Mouse (Mus musculus) heart, embryonic 12.5 days (tissue): Measurements from ENCODE around the gene Xrcc5. TPM values are rescaled to one million over a fixed set of nuclear protein-coding genes. Genes with fewer than 3 reads are reported as not detected.

ENCODE experiments used
- ATAC-seq: fragments of 200-750 bp; cut with Nextera tagmentation; 2 replicates; pipeline ENCODE4 v1.8.0; 2017; ENCODE audit warnings: moderate TSS enrichment, moderate library complexity; ENCODE audit not compliant: insufficient number of reproducible peaks, low FRiP score
- H3K27ac ChIP-seq: fragments of 300-500 bp; sonication (generic); 2 replicates; pipeline ENCODE4 v1.5.1; 2016; ENCODE audit warnings: mild to moderate bottlenecking, moderate library complexity; ENCODE audit not compliant: poor library complexity, severe bottlenecking
- H3K27me3 ChIP-seq: fragments of 300-500 bp; sonication (generic); replicated peaks from 2 replicates; pipeline ENCODE4 v1.6.1; 2016; ENCODE audit warnings: mild to moderate bottlenecking, moderate library complexity
- H3K36me3 ChIP-seq: fragments of 300-500 bp; sonication (generic); 2 replicates; pipeline ENCODE4 v1.6.1; 2016; ENCODE audit warnings: mild to moderate bottlenecking, moderate library complexity
- H3K4me1 ChIP-seq: fragments of 300-500 bp; sonication (generic); replicated peaks from 2 replicates; pipeline ENCODE4 v1.6.1; 2016; ENCODE audit warnings: mild to moderate bottlenecking
- H3K4me2 ChIP-seq: fragments of 300-500 bp; sonication (generic); 2 replicates; pipeline ENCODE4 v1.6.1; 2016; ENCODE audit warnings: mild to moderate bottlenecking, moderate library complexity
- H3K4me3 ChIP-seq: fragments of 300-500 bp; sonication (generic); 2 replicates; pipeline ENCODE4 v1.5.1; 2016; ENCODE audit warnings: mild to moderate bottlenecking
- H3K9ac ChIP-seq: fragments of 300-500 bp; sonication (generic); 2 replicates; pipeline ENCODE4 v1.6.1; 2016; ENCODE audit warnings: mild to moderate bottlenecking, moderate library complexity
- H3K9me3 ChIP-seq: fragments of 300-500 bp; sonication (generic); replicated peaks from 2 replicates; pipeline ENCODE4 v1.6.1; 2016; ENCODE audit warnings: mild to moderate bottlenecking, moderate library complexity
- WGBS: fragments of 180-500 bp; shearing (Covaris S2); methylation state at CpG from one replicate; pipeline ENCODE4 v1.1.7; 2016; 5-methylcytosine and 5-hydroxymethylcytosine counted together
- polyA plus RNA-seq: library from polyadenylated mRNA; unstranded; fragments of >200 nt; fragmentation: Nextera tagmentation; extraction: Ambion mirVana; gene quantifications from 2 replicates; pipeline ENCODE4 v1.2.1, GENCODE M21; 2016

Xrcc5 gene
- 20.5 and 22.9 TPM in 2 replicates for polyA plus RNA-seq

- peak within 1 kb of the TSS; percentile 67 for H3K4me3 ChIP-seq
- under 1% methylated on average over 21 of the region's 21 CpGs for WGBS
- H3K4me1 ChIP-seq, result no peaks in the 10 kb centered on the region
- H3K27ac ChIP-seq, result peak within 1 kb of the TSS; percentile 63
- no peaks in the 10 kb centered on the region for H3K9me3 ChIP-seq
- H3K4me2 ChIP-seq, result peak within 1 kb of the TSS; percentile 81
- peak within 1 kb of the TSS; percentile 72 for H3K9ac ChIP-seq
- ATAC-seq, result peak; percentile 93
- no peaks in the 10 kb centered on the region for H3K27me3 ChIP-seq
- peaks cover 2% of the 10 kb centered on the region; the same call in 1 of the 2 replicates for H3K36me3 ChIP-seq
Measured at GRCm38 (mm10) chr1:72307317-72307798, at the start of gene Xrcc5. Gene Xrcc5, plus strand, starts transcription at chr1:72307421.

- Histone ChIP-seq H3K4me2 (no peak overlapping the region), H3K4me3 (no peak overlapping the region), H3K4me1 (no peaks in the 10 kb centered on the region; the same call in 1 of the 2 replicates), H3K9me3 (no peaks in the 10 kb centered on the region), H3K36me3 (peaks cover 21% of the 10 kb centered on the region), H3K27me3 (no peaks in the 10 kb centered on the region), H3K9ac (no peak overlapping the region), H3K27ac (no peak overlapping the region)
- no peak for ATAC-seq
- 87% methylated on average over 3 of the region's 3 CpGs for WGBS
Measured at GRCm38 (mm10) chr1:72263099-72263498, 44.1 kb upstream of the Xrcc5 start.

- H3K4me1 ChIP-seq, result no peaks in the 10 kb centered on the region
- H3K36me3 ChIP-seq, result peaks cover 23% of the 10 kb centered on the region
- no peak overlapping the region for H3K4me3 ChIP-seq
- H3K4me2 ChIP-seq, result no peak overlapping the region
- no peak overlapping the region for H3K27ac ChIP-seq
- ATAC-seq, result no peak
- 92% methylated on average over 3 of the region's 3 CpGs for WGBS
- no peak overlapping the region for H3K9ac ChIP-seq
- peaks cover 5% of the 10 kb centered on the region for H3K9me3 ChIP-seq
- H3K27me3 ChIP-seq, result no peaks in the 10 kb centered on the region
Measured at GRCm38 (mm10) chr1:72278085-72278484, 29.1 kb upstream of the Xrcc5 start.

- H3K9ac ChIP-seq, result no peak overlapping the region
- peaks cover 4% of the 10 kb centered on the region; the same call in 1 of the 2 replicates for H3K27me3 ChIP-seq
- no peaks in the 10 kb centered on the region for H3K36me3 ChIP-seq
- no peaks in the 10 kb centered on the region for H3K9me3 ChIP-seq
- no peak overlapping the region for H3K4me2 ChIP-seq
- no peak for ATAC-seq
- 0 out of 2 replicates have a peak, but pooled peaks cover 3% of the 10 kb centered on the region for H3K4me1 ChIP-seq
- H3K27ac ChIP-seq, result no peak overlapping the region
- H3K4me3 ChIP-seq, result no peak overlapping the region
- WGBS, result 64% methylated on average over 1 of the region's 1 CpGs
Measured at GRCm38 (mm10) chr1:72282604-72283003, 24.6 kb upstream of the Xrcc5 start.

GRCm38 (mm10) chr1:72283992-72284485 lies 23.2 kb upstream of the Xrcc5 start, which contains the start of the genes Pecr and Tmem169:
Gene Pecr, minus strand, starts transcription at chr1:72284314.
Gene Tmem169, plus strand, starts transcription at chr1:72284369.
- 0 out of 2 replicates have a peak, but pooled peaks cover 3% of the 10 kb centered on the region for H3K4me1 ChIP-seq
- no peaks in the 10 kb centered on the region for H3K36me3 ChIP-seq
- peak within 1 kb of the TSS; percentile 92 for H3K4me2 ChIP-seq
- no peaks in the 10 kb centered on the region for H3K9me3 ChIP-seq
- under 1% methylated on average over 30 of the region's 30 CpGs for WGBS
- H3K9ac ChIP-seq, result peak within 1 kb of the TSS; percentile 85
- no peak within 1 kb of the TSS for H3K27ac ChIP-seq
- ATAC-seq, result peak; percentile 100
- H3K27me3 ChIP-seq, result peaks cover 4% of the 10 kb centered on the region; the same call in 1 of the 2 replicates
- H3K4me3 ChIP-seq, result peak within 1 kb of the TSS; percentile 68

DNA sequence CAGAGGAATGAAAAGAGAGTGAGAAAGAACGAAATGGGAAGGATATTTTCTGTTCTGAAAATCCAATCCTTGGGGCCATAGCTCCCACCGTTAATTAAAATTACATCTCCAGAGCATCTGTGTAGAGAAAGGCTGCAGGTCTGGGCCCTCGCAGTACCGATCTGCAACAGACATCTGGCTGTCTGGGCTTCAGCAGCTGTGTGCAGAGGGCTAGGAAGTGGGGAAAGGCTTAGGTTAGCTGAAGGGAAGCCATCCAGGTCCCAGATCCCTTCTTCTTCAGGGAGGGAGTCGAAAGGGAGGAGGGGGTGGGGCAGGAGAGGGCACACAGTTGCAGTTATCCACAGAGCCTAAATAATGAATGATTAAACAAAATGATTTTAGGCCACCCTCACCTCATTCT lies 22.7 kb upstream of the Xrcc5 start:
- no peak overlapping the region for H3K9ac ChIP-seq
- H3K4me3 ChIP-seq, result peak overlapping the region; percentile 68
- peaks cover 4% of the 10 kb centered on the region; the same call in 1 of the 2 replicates for H3K27me3 ChIP-seq
- 6% methylated on average over 5 of the region's 5 CpGs for WGBS
- peak overlapping the region; percentile 92 for H3K4me2 ChIP-seq
- H3K4me1 ChIP-seq, result 0 out of 2 replicates have a peak, but pooled peaks cover 3% of the 10 kb centered on the region
- no peak for ATAC-seq
- no peaks in the 10 kb centered on the region for H3K9me3 ChIP-seq
- H3K36me3 ChIP-seq, result no peaks in the 10 kb centered on the region
- no peak overlapping the region for H3K27ac ChIP-seq

DNA sequence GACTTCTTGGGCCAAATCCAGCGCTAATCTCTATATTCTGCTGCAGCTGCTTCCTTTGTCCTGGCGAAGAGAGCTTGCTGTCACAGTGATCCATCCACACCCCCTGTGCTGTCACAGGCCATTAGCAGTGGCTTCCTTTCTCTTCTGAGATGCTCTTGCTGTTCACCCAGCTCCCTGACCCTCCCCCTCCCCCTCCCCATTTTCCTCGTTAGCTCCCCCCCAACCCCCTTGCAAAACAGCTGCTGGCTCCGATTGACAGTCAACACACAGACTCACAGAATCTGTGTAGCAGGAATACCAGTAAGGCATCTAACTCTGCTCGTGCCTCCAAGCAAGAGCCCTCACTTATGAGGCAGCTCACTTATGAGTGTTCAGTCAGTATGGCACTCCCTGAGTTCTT lies 20.3 kb upstream of the Xrcc5 start:
- no peaks in the 10 kb centered on the region for H3K9me3 ChIP-seq
- 30% methylated on average over 5 of the region's 5 CpGs for WGBS
- ATAC-seq, result no peak

DNA sequence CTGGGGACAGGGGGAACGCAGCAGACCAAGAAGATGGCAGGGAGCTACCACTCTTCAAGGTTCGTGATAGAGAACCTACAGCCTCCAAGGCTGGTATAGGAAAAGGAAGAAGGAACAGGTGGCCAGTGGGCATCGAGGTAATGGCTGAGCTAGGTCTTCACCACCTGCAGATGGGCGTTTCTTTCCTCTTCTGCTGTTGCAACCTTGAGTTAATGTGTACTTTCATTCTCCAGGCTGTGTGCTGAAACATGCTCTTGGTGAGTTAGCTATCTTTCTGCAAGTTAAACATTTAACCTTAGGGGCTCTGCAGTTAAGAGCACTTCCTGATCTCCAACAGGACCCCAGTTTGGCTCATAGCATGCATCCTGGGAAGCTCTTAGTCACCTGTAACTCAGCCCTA lies 19.3 kb upstream of the Xrcc5 start:
- ATAC-seq, result no peak
- no peak overlapping the region for H3K4me3 ChIP-seq
- 75% methylated on average over 4 of the region's 4 CpGs for WGBS
- no peaks in the 10 kb centered on the region for H3K9me3 ChIP-seq
- no peak overlapping the region for H3K27ac ChIP-seq
- H3K36me3 ChIP-seq, result no peaks in the 10 kb centered on the region
- H3K9ac ChIP-seq, result no peak overlapping the region
- H3K4me2 ChIP-seq, result no peak overlapping the region
- H3K27me3 ChIP-seq, result peaks cover 4% of the 10 kb centered on the region; the same call in 1 of the 2 replicates
- 0 out of 2 replicates have a peak, but pooled peaks cover 3% of the 10 kb centered on the region for H3K4me1 ChIP-seq

More for the DNA sequence above, 20.3 kb upstream of the Xrcc5 start:
- Histone ChIP-seq H3K9ac (no peak overlapping the region), H3K27me3 (peaks cover 4% of the 10 kb centered on the region; the same call in 1 of the 2 replicates), H3K36me3 (no peaks in the 10 kb centered on the region), H3K4me3 (no peak overlapping the region), H3K4me2 (no peak overlapping the region), H3K27ac (no peak overlapping the region), H3K4me1 (0 out of 2 replicates have a peak, but pooled peaks cover 3% of the 10 kb centered on the region)

DNA sequence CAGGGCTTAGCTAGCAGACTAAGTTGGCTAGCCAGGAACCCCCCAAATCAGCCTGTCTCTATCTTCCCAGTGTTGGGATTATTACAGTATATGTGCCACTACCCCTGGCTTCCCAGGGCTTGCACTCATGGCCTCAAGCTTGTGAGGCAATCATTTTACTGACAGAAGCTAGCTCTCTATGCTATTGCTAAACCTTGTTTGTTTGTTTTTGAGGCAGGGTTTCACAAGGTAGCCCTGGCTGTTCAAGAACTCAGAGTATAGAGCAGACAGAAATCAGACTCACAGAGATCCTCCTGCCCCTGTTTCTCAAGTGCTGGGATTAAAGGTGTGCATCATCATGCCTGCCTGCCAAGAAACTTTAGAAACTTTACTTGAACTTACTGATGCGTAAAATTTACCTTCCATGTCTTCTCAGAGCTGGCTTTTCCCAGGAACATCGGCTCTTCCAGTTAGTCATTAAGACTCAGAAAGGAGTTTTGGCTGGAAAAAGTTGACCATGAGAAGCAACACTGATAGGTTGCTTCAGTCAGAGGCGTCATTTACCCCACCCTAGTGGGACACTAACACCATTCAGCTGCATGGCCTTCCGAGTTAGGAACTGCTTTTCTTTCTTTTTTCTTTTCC lies 18.6 kb upstream of the Xrcc5 start:
- WGBS, result 77% methylated on average over 4 of the region's 4 CpGs
- Histone ChIP-seq H3K4me2 (no peak overlapping the region), H3K4me1 (no peaks in the 10 kb centered on the region), H3K36me3 (no peaks in the 10 kb centered on the region), H3K9me3 (no peaks in the 10 kb centered on the region), H3K27me3 (peaks cover 4% of the 10 kb centered on the region; the same call in 1 of the 2 replicates), H3K27ac (no peak overlapping the region), H3K9ac (no peak overlapping the region), H3K4me3 (no peak overlapping the region)
- no peak for ATAC-seq

- WGBS, result 90% methylated on average over 4 of the region's 4 CpGs
- Histone ChIP-seq H3K4me1 (no peaks in the 10 kb centered on the region), H3K27ac (no peak overlapping the region), H3K9ac (no peak overlapping the region), H3K4me3 (no peak overlapping the region), H3K27me3 (no peaks in the 10 kb centered on the region), H3K4me2 (no peak overlapping the region), H3K9me3 (no peaks in the 10 kb centered on the region), H3K36me3 (no peaks in the 10 kb centered on the region)
- ATAC-seq, result no peak
Measured at GRCm38 (mm10) chr1:72290896-72291295, 16.3 kb upstream of the Xrcc5 start.

- WGBS, result 86% methylated on average over 4 of the region's 4 CpGs
- no peak overlapping the region for H3K4me3 ChIP-seq
- H3K27ac ChIP-seq, result no peak overlapping the region
- no peak overlapping the region for H3K4me2 ChIP-seq
- no peaks in the 10 kb centered on the region for H3K4me1 ChIP-seq
- no peaks in the 10 kb centered on the region for H3K36me3 ChIP-seq
- no peak overlapping the region for H3K9ac ChIP-seq
- no peak for ATAC-seq
- H3K27me3 ChIP-seq, result no peaks in the 10 kb centered on the region
- H3K9me3 ChIP-seq, result no peaks in the 10 kb centered on the region
Measured at GRCm38 (mm10) chr1:72291421-72291820, 15.8 kb upstream of the Xrcc5 start.
